Mouse (Mus musculus): ENCODE measurements around the gene Cul9. TPM values are rescaled to one million over a fixed set of nuclear protein-coding genes. Genes with fewer than 3 reads are reported as not detected.
A peak's percentile ranks its signal among the peaks of the same experiment; 100 is the strongest.

The Cul9 gene
- polyA plus RNA-seq, 1 experiment, result 14.9 TPM

DNA sequence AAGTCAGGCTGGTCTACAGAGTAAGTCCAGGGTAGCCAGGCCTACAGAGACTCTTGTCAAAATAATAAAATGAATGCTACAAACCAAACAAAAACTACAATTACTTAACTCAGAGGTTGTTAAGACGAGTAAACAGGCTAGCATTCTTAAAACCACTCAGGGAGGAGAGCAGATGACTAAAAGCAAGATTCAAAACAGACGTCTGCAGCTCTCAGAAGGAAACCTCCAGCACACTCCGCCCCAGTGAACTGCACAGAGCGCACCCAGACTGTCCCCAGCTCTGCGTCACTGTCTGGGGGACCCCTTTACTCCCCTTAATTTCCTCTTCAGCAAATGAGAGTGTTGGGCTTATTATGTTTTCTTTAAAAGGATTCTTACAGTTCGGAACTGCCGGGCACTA is 6.0 kb upstream of the Cul9 start:
- peaks cover 1% of the 10 kb centered on the region; the same call in 1 of the 2 replicates for H3K4me1 ChIP-seq (ENCODE audit: control insufficient read depth, insufficient read depth, low read length)
- H3K4me3 ChIP-seq (replicated peaks; ENCODE audit: control insufficient read depth, low read depth, low read length), result no peak overlapping the region
- WGBS, result 87% methylated on average over 7 of the region's 7 CpGs
- TF ChIP-seq POLR2A (IDR thresholded peaks at IDR 0.05; ENCODE audit: borderline replicate concordance, control insufficient read depth, low read depth, low read length) (no peak), CTCF (IDR thresholded peaks at IDR 0.05; ENCODE audit: control insufficient read depth, insufficient read depth, low read length) (no peak)
- no peak overlapping the region for H3K27ac ChIP-seq (ENCODE audit: control insufficient read depth, insufficient read depth, low read depth, low read length, poor library complexity)

DNA sequence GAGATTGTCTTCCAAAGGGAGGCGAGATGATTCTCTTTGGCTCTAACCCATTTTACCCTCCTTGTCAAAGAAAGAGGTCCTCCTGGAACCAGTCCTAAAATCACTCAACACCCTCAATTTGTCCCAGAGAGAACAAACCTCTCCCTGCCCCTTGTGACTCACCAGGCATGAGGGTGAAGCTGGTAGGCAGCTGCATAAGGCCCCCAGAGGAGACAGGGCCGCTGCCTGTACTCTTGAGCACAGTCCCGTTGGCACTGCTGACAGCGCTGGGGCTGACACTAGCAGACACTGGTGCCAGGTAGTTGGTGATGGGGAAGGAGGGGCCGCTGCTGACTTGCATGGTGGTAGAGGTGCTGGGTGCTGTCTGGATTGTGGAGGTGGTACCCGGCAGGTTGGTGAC is 5.2 kb upstream of the Cul9 start:
- peaks cover 1% of the 10 kb centered on the region; the same call in 1 of the 2 replicates for H3K4me1 ChIP-seq (ENCODE audit: control insufficient read depth, insufficient read depth, low read length)

DNA sequence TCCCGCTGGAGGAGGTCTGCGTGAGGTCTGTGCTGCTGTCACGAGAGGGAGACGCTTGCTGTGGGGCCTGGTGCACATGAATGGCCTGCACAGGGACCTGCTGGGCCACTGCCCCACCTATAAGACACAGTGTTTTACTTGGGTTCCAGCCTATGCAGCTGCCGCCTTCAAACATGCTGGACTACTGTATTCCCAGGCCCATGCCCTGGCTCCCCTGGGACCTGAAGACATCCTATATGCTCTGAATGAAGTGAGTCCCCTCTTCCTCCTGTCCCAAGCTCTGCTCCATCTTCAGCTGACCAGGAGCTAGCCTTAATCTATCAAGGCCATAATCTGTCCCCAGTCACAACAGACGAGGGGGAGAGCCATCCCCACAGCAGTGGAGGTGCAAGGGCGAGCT is 4.7 kb upstream of the Cul9 start:
- WGBS, result 92% methylated on average over 7 of the region's 7 CpGs
- Histone ChIP-seq H3K27ac (ENCODE audit: control insufficient read depth, insufficient read depth, low read depth, low read length, poor library complexity) (no peak overlapping the region), H3K4me1 (ENCODE audit: control insufficient read depth, insufficient read depth, low read length) (peaks cover 1% of the 10 kb centered on the region; the same call in 1 of the 2 replicates), H3K4me3 (replicated peaks; ENCODE audit: control insufficient read depth, low read depth, low read length) (no peak overlapping the region)
- no peak for TF ChIP-seq CTCF (IDR thresholded peaks at IDR 0.05; ENCODE audit: control insufficient read depth, insufficient read depth, low read length)
- no peak for TF ChIP-seq POLR2A (IDR thresholded peaks at IDR 0.05; ENCODE audit: borderline replicate concordance, control insufficient read depth, low read depth, low read length)

More for the DNA sequence above, 5.2 kb upstream of the Cul9 start:
- no peak overlapping the region for H3K27ac ChIP-seq (ENCODE audit: control insufficient read depth, insufficient read depth, low read depth, low read length, poor library complexity)
- WGBS, result 88% methylated on average over 6 of the region's 6 CpGs
- no peak overlapping the region for H3K4me3 ChIP-seq (replicated peaks; ENCODE audit: control insufficient read depth, low read depth, low read length)
- TF ChIP-seq POLR2A (IDR thresholded peaks at IDR 0.05; ENCODE audit: borderline replicate concordance, control insufficient read depth, low read depth, low read length), result no peak
- TF ChIP-seq CTCF (IDR thresholded peaks at IDR 0.05; ENCODE audit: control insufficient read depth, insufficient read depth, low read length), result no peak

DNA sequence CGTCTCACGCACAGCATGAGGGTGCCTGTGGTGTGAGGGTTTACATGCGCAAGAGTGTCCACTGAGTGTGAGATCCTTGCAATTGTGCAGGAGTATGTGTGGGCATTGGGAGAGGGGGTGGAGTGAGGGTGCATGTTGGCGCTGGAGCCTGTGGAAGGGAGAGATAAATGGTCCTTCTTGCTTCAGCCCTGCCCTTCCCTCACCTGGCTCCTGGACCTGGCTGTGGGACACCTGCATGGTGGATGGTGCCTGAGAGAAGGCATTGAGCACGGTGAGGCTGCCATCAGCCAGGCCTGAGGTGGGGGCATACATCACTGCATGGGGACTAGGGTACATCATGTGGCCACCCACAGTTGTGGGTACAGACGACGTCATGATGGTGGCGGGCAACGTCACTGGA is 3.5 kb upstream of the Cul9 start:
- Histone ChIP-seq H3K4me3 (replicated peaks; ENCODE audit: control insufficient read depth, low read depth, low read length) (no peak overlapping the region), H3K4me1 (ENCODE audit: control insufficient read depth, insufficient read depth, low read length) (peaks cover 1% of the 10 kb centered on the region; the same call in 1 of the 2 replicates), H3K27ac (ENCODE audit: control insufficient read depth, insufficient read depth, low read depth, low read length, poor library complexity) (no peak overlapping the region)
- WGBS, result 87% methylated on average over 9 of the region's 9 CpGs
- TF ChIP-seq CTCF (IDR thresholded peaks at IDR 0.05; ENCODE audit: control insufficient read depth, insufficient read depth, low read length) (no peak), POLR2A (IDR thresholded peaks at IDR 0.05; ENCODE audit: borderline replicate concordance, control insufficient read depth, low read depth, low read length) (no peak)

DNA sequence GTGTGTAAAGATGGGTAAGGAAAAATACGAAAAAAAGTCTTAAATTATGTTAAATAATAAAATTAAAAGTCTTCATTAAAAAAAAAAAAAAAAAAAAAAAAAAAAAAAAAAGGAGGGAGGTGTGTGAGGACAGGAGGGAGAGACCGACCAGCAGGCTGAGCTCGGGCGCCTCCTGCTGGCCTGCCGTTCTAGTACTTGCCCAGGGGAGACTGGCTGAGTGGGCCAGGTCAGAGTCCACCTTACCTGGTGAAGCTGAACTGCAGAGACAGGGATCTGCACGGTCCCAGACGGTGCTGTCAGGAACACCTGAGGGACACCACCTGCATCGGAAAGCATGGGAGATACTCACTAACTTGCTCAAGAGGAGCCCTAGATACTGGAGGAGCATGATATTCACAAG is 3.0 kb upstream of the Cul9 start:
- TF ChIP-seq CTCF (IDR thresholded peaks at IDR 0.05; ENCODE audit: control insufficient read depth, insufficient read depth, low read length), result peak; percentile 67; the same call in 1 of the 2 replicates
- TF ChIP-seq POLR2A (IDR thresholded peaks at IDR 0.05; ENCODE audit: borderline replicate concordance, control insufficient read depth, low read depth, low read length), result no peak
- Histone ChIP-seq H3K4me3 (replicated peaks; ENCODE audit: control insufficient read depth, low read depth, low read length) (no peak overlapping the region), H3K4me1 (ENCODE audit: control insufficient read depth, insufficient read depth, low read length) (peaks cover 1% of the 10 kb centered on the region; the same call in 1 of the 2 replicates), H3K27ac (ENCODE audit: control insufficient read depth, insufficient read depth, low read depth, low read length, poor library complexity) (no peak overlapping the region)
- 44% methylated on average over 8 of the region's 8 CpGs for WGBS

DNA sequence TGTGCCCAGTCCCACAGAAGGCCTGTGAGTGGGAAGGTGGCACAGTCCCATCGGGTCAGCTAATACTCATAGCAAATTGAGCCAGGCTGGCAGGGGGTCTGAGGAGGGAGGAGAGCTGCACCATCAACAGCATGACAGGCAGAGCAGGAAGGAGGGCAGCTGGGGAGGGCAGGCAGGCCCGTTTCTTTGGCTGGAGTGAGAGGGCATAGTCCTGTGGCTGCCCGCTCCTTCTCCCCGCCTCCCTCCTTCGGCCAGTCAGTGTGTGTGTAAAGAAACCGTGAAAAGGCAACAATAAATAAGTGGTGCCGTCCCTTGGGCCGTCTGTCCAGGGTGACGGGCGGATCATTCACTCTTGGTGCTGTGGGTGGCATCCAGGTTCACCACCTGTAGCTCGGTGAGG is 2.6 kb upstream of the Cul9 start:
- 80% methylated on average over 11 of the region's 11 CpGs for WGBS
- H3K4me1 ChIP-seq (ENCODE audit: control insufficient read depth, insufficient read depth, low read length), result no peaks in the 10 kb centered on the region; the same call in 1 of the 2 replicates
- no peak overlapping the region for H3K4me3 ChIP-seq (replicated peaks; ENCODE audit: control insufficient read depth, low read depth, low read length)
- TF ChIP-seq POLR2A (IDR thresholded peaks at IDR 0.05; ENCODE audit: borderline replicate concordance, control insufficient read depth, low read depth, low read length) (no peak), CTCF (IDR thresholded peaks at IDR 0.05; ENCODE audit: control insufficient read depth, insufficient read depth, low read length) (no peak)
- H3K27ac ChIP-seq (ENCODE audit: control insufficient read depth, insufficient read depth, low read depth, low read length, poor library complexity), result no peak overlapping the region

DNA sequence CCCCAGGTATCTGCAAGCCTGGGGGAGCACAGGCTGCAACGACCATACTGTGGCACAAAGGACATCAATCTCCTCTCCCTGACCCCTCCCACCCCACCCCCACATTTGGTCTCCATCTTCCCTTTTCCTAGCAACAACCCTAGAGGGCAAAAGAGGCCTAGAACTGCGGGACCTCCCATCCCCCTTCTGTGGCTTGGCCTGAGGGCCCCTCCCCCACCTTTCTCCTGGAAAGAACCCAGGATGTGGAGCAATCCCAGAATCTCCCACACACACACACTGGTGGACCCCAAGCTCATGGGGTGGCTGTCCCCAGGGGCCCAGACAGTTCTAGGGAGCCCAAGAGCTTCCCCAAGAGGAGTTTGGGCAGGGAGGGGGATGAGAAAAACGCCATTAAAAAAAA is 1.7 kb upstream of the Cul9 start:
- H3K27ac ChIP-seq (ENCODE audit: control insufficient read depth, insufficient read depth, low read depth, low read length, poor library complexity), result no peak overlapping the region
- 67% methylated on average over 3 of the region's 3 CpGs for WGBS
- TF ChIP-seq CTCF (IDR thresholded peaks at IDR 0.05; ENCODE audit: control insufficient read depth, insufficient read depth, low read length) (no peak), POLR2A (IDR thresholded peaks at IDR 0.05; ENCODE audit: borderline replicate concordance, control insufficient read depth, low read depth, low read length) (no peak)
- no peak overlapping the region for H3K4me3 ChIP-seq (replicated peaks; ENCODE audit: control insufficient read depth, low read depth, low read length)
- no peaks in the 10 kb centered on the region for H3K4me1 ChIP-seq (ENCODE audit: control insufficient read depth, insufficient read depth, low read length)

DNA sequence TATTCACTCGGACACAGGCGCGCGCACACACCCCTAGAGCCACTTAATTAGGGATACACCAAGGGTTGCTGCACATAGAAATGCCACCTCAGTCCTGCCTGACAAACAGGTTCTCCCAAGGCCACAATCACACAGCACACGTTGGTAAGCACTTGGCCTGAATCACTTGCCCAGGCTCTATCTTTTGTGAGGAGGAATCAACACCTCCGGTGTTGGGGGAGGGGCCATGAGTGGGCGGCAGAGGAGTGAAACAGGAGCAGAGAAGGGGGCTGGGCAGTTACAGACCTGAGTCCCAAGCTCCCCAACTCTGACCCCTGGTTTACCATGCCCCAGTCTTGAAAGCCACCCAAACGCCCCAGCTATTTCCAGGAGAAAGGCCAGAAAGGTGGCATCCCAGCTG is 807 bp upstream of the Cul9 start:
- TF ChIP-seq POLR2A (IDR thresholded peaks at IDR 0.05; ENCODE audit: borderline replicate concordance, control insufficient read depth, low read depth, low read length) (no peak), CTCF (IDR thresholded peaks at IDR 0.05; ENCODE audit: control insufficient read depth, insufficient read depth, low read length) (no peak)
- Histone ChIP-seq H3K27ac (ENCODE audit: control insufficient read depth, insufficient read depth, low read depth, low read length, poor library complexity) (no peak overlapping the region), H3K4me1 (ENCODE audit: control insufficient read depth, insufficient read depth, low read length) (no peaks in the 10 kb centered on the region), H3K4me3 (replicated peaks; ENCODE audit: control insufficient read depth, low read depth, low read length) (no peak overlapping the region)
- WGBS, result 59% methylated on average over 8 of the region's 8 CpGs

DNA sequence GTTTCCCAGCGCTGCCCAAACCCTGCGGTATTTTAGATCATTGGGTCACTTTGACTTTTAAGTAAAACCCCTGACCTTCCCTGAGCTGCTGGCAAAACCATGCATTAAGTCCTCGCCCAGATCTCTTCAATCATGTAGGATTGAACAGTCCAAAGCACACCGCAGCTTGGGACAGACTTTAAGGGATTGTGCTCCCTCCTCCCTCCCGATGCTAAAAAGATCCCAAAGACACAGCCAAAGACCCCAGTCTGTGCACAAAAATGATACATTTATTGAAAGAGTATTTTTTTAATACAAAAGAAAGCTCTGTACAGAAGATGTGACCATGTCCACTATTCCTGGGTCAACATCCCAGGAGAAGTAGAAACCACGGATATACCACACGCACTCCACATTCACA is 403 bp upstream of the Cul9 start:
- Histone ChIP-seq H3K4me3 (replicated peaks; ENCODE audit: control insufficient read depth, low read depth, low read length) (peak overlapping the region; percentile 62), H3K27ac (ENCODE audit: control insufficient read depth, insufficient read depth, low read depth, low read length, poor library complexity) (no peak overlapping the region), H3K4me1 (ENCODE audit: control insufficient read depth, insufficient read depth, low read length) (no peaks in the 10 kb centered on the region)
- WGBS, result 47% methylated on average over 7 of the region's 7 CpGs
- TF ChIP-seq POLR2A (IDR thresholded peaks at IDR 0.05; ENCODE audit: borderline replicate concordance, control insufficient read depth, low read depth, low read length) (no peak), CTCF (IDR thresholded peaks at IDR 0.05; ENCODE audit: control insufficient read depth, insufficient read depth, low read length) (no peak)

Measured in bone marrow, adult 2 months (tissue).